Mouse (Mus musculus): Measurements from ENCODE around the gene Vmn2r124.
"Not testable (repeated sequence)": the region's sequence is repeated elsewhere in the genome, so short reads cannot be mapped to it uniquely, and the experiment has no call there.

Vmn2r124 gene

DNA sequence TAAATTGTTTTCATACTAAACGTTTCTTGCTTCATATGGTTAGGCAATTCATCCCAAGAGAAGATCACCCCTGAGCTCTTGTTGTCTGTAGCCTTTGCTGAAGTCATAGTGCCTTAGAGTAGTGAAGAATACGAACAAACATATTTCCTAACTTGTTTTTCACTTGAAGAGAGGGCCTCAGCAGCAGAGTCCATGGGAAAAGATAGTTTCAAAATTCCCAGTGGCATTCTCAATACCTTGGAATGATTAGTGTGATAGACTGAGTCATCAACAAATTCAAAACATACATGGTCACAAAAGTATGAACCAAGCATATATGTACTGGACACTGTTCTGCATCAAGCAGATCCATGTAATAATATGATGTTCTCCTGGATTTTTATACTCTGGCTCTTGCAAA lies at the start of gene Vmn2r124:
Vmn2r124 (plus strand) TSS at position 301 of the 400 bp plus-strand sequence.
- DNase-seq (ENCODE audit: low spot score in 2 of 2) = no peak

DNA sequence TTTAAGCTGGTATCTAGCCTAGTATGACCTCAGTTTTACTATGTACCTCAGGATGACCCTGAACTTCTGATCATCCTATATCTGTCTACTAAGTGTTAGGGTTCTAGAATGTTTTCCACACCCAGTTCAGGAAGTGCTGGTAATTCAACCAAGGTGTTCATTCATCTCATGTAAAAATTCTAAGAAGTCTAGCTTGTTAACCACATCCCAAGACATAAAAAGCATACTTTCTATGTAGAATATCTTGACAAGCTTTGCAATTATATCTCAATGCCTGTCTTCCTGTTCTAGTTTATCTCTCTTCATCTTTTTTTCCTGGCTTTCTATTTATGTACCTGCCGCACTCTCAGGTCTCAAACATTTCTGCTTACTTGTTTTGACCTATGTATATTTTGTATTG lies 44.5 kb upstream of the Vmn2r124 start:
- DNase-seq (ENCODE audit: low spot score in 2 of 2) = no peak

DNA sequence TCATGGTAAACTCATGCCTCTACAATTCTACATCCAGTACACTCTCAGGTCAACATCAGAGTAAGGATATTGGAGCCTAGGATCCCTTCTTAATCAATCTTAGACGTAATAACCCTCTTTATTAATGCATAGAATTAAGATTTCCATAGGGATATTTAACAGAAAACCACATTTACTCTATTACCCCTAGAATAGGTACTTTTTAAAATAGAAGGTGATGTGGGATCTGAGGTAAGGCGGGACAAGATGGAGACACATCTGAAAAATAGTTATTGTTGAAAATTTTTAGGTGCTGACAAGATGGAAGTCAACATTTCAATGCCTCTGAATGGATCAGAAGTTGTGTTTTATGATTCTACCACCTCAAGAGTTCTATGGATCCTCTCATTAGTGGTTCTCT lies 27.8 kb upstream of the Vmn2r124 start, which contains the start of gene Fpr-rs4:
Fpr-rs4 (plus strand) TSS at position 301 of the 400 bp plus-strand sequence.
- no peak for DNase-seq (ENCODE audit: low spot score in 2 of 2)

DNA sequence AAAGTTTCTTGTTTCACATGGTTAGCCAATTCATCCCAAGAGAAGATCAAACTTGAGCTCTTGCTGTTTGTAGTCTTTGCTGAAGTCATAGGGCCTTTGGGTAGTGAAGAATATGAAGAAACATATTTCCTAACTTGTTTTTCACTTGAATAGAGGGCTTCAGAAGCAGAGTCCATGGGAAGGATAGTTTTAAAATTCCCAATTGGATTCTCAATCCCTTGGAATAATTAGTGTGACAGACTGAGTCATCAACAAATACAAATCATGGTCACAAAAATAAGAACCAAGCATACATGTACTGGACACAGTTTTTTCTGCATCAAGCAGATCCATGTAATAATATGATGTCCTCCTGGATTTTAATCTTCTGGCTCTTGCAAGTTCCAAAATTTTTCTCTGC lies 35.5 kb downstream of the Vmn2r124 start, which contains the start of gene Vmn2r91:
Vmn2r91 (plus strand) TSS at position 301 of the 400 bp plus-strand sequence.
- not testable (repeated sequence) for DNase-seq (ENCODE audit: low spot score in 2 of 2)

DNA sequence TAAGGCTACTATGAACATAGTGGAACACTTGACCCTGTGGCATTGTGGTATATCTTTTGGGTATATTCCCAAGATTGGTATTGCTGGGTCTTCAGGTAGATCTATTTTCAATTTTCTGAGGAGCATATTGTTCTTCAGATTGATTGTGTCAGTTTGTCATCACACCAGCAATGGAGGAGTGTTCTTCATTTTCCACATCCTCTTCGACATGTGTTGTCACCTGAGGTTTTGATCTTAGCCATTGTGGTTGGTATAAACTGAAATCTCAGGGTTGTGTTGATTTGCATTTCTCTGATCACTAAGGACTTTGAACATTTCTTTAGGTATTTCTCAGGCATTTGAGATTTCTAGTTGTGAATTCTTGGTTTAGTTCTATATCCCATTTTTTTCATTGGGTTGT lies 46.4 kb downstream of the Vmn2r124 start:
- not testable (repeated sequence) for DNase-seq (ENCODE audit: low spot score in 2 of 2)

DNA sequence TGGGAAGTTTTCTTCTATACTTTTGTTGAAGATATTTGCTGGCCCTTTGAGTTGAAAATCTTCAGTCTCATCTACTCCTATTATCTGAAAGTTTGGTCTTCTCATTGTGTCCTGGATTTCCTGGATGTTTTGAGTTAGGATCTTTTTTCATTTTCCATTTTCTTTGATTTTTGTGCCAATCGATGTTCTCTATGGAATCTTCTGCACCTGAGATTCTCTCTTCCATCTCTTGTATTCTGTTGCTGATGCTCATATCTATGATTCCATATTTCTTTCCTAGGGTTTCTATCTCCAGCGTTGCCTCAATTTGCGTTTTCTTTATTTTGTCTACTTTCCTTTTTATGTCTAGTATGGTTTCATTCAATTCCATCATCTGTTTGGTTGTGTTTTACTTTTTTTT lies 53.0 kb downstream of the Vmn2r124 start:
- DNase-seq (ENCODE audit: low spot score in 2 of 2) = not testable (repeated sequence)
